Mouse (Mus musculus) liver, adult 10 weeks (tissue): ENCODE measurements around the gene 1600014C23Rik. TPM values are rescaled to one million over a fixed set of nuclear protein-coding genes. Genes with fewer than 3 reads are reported as not detected.

Source experiments
- polyA plus RNA-seq: library from polyadenylated mRNA; stranded (reverse); fragments of 350-450 nt; fragmentation: Illumina TruSeq; extraction: RNeasy Lipid Tissue Mini Kit (QIAGEN cat#74804); gene quantifications from one replicate; pipeline ENCODE4 v1.2.3, GENCODE M21; 2014; ENCODE audit warnings: low read depth, low replicate concordance

1600014C23Rik gene
- not detected for polyA plus RNA-seq

DNA sequence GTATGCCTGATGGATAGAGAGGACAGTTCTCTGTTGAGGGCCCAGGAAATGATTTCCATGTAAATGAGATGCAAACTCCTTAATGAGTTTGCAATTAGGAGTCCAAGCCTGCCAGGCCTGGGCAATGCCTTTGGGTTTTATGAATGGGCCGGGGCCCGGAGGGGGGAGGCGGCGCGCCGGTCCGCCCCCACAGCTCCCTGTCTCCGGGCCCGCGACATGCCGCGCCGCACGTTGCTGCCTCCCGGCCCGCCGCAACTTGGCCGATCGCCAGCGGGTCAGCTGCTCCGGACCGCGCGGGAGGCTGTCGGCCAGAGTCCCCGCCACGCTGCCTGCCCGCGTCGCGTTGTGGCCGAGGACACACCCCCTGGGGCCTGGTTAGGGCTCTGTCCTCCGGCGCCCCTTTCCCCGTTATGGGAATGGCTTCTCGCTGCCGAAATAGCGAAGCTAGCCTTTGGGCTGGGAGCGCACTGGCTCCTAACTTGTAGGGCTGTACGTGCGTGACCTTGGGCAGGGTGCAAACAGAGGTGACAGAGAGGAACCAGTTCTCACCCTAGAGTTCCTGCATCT lies at the start of gene 1600014C23Rik:
1600014C23Rik (minus strand) TSS at position 110 of the 567 bp plus-strand sequence.

GRCm38 (mm10) chr17:45686716-45687115 lies 46.9 kb downstream of the 1600014C23Rik start, which contains the start of gene Tmem63b:
Gene Tmem63b, minus strand, starts transcription at chr17:45686905.

GRCm38 (mm10) chr17:45686093-45686619 lies 47.5 kb downstream of the 1600014C23Rik start, which contains the start of gene Mrpl14:
Gene Mrpl14, plus strand, starts transcription at chr17:45686322.

Other genes with a start within 250 kb of the 1600014C23Rik start
- 0.34 TPM for gene Aars2, start 227.0 kb downstream of the 1600014C23Rik start, polyA plus RNA-seq
- gene Tcte1, start 210.4 kb downstream of the 1600014C23Rik start, polyA plus RNA-seq = not detected
- not detected for gene Tmem151b, start 184.2 kb downstream of the 1600014C23Rik start, polyA plus RNA-seq
- 0.85 TPM for gene Nfkbie, start 178.1 kb downstream of the 1600014C23Rik start, polyA plus RNA-seq
- 5.3 TPM for gene Slc35b2, start 170.0 kb downstream of the 1600014C23Rik start, polyA plus RNA-seq
- gene Hsp90ab1, start 160.6 kb downstream of the 1600014C23Rik start, polyA plus RNA-seq = 709 TPM
- gene Slc29a1, start 134.2 kb downstream of the 1600014C23Rik start, polyA plus RNA-seq = 49.5 TPM
- gene Mymx, start 131.7 kb downstream of the 1600014C23Rik start, polyA plus RNA-seq = not detected
- gene Capn11, start 74.5 kb downstream of the 1600014C23Rik start, polyA plus RNA-seq = 0.90 TPM
- 4.9 TPM for gene Mrpl14, start 47.5 kb downstream of the 1600014C23Rik start, polyA plus RNA-seq
- 12.6 TPM for gene Tmem63b, start 46.9 kb downstream of the 1600014C23Rik start, polyA plus RNA-seq